In the genomic region with DNA sequence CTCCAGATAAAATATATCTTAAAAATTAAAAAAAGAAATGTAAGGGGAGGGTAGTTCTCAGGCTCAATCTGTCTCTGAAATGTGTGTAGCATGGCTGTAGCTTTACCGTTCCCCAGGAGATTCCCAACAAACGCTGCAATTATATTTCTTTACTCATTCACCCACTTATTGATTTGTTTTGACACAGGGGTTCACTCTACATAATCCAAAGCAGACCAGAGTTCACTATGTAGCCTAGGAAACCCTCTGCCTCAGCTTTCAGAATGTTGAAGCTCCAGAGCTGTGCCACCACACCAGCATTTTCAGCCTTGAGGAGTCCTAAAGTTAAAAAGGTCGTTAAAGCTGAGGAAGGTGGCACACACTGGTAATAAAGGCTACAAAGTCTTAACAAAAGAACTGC, we compare ENCODE assay signal across 18 mouse cellular contexts.
"Had no signal": no experiment of that assay in that cellular context is flagged by ENCODE, and none has a peak within 500 bp of the region (broad histone marks: within the 10 kb centered on the region; RNA-seq: fewer than 3 reads in every experiment).

No protein-coding gene starts in this region.

- ATAC-seq: intestine, embryonic 15.5 days; lung, postnatal 0 days had no signal

- H3K36me3 ChIP-seq: intestine, embryonic 15.5 days; kidney, embryonic 15.5 days; liver, embryonic 15.5 days had no signal

- H3K4me2 ChIP-seq: intestine, embryonic 15.5 days; kidney, embryonic 15.5 days; liver, embryonic 15.5 days; lung, embryonic 14.5 days; midbrain, embryonic 11.5 days had no signal

- H3K4me3 ChIP-seq: intestine, embryonic 15.5 days; kidney, embryonic 15.5 days; left cerebral cortex, adult 2 months; liver, embryonic 15.5 days had no signal

- H3K9me3 ChIP-seq: intestine, embryonic 15.5 days; kidney, embryonic 15.5 days; liver, embryonic 15.5 days had no signal

- DNase-seq: kidney, adult 11 months; kidney, adult 8-10 months; kidney, postnatal 10 days; kidney, postnatal 36 days; layer of hippocampus, postnatal 36 days; lung, embryonic 14.5 days; lung, postnatal 36 days; midbrain, embryonic 14.5 days; thymus, adult 2 months; thymus, postnatal 14 days; thymus, postnatal 4 days had no signal

- H3K27ac ChIP-seq: intestine, embryonic 15.5 days; kidney, embryonic 15.5 days; left cerebral cortex, adult 2 months; stomach, postnatal 0 days had no signal

- H3K27me3 ChIP-seq: intestine, embryonic 15.5 days; liver, embryonic 15.5 days had no signal

- H3K9ac ChIP-seq: intestine, embryonic 15.5 days; kidney, embryonic 15.5 days; liver, embryonic 15.5 days; lung, embryonic 14.5 days had no signal

- H3K4me1 ChIP-seq: intestine, embryonic 15.5 days; kidney, embryonic 15.5 days had no signal
